ENCODE assay signal across 8 mouse cellular contexts in genomic region chr15:98610131-98610633, GRCm38 (mm10). TPM values are rescaled to one million over a fixed set of nuclear protein-coding genes. Genes with fewer than 3 reads are reported as not detected.
DNase-seq lines count a peak whose midpoint lies in the region; ATAC-seq and TF ChIP-seq lines count a peak whose summit lies in the region.

No protein-coding gene starts in this region.

- H3K9me3 ChIP-seq in heart, embryonic 11.5 days (replicated peaks; ENCODE audit: control insufficient read depth, low read length): no peaks in the 10 kb centered on the region
- H3K9me3 ChIP-seq in hindbrain, embryonic 16.5 days (ENCODE audit: control insufficient read depth, low read length): no peaks in the 10 kb centered on the region
- H3K9me3 ChIP-seq in midbrain, embryonic 14.5 days (ENCODE audit: control insufficient read depth, low read length): no peaks in the 10 kb centered on the region

- 6% methylated on average over 12 of the region's 12 CpGs for WGBS in heart, embryonic 11.5 days (ENCODE audit: insufficient replicate concordance)
- 14% methylated on average over 12 of the region's 12 CpGs for WGBS in bone marrow, adult 2 months
- WGBS in hindbrain, embryonic 16.5 days: 4% methylated on average over 12 of the region's 12 CpGs
- 2% methylated on average over 12 of the region's 12 CpGs for WGBS in midbrain, embryonic 14.5 days

- ATAC-seq in heart, embryonic 11.5 days (replicated peaks; ENCODE audit: insufficient number of reproducible peaks, low FRiP score, low TSS enrichment): no peak
- no peak for ATAC-seq in hindbrain, embryonic 16.5 days
- no peak for ATAC-seq in midbrain, embryonic 14.5 days (ENCODE audit: low FRiP score, low TSS enrichment)

- H3K4me2 ChIP-seq in heart, embryonic 11.5 days: peak overlapping the region; percentile 75
- peak overlapping the region; percentile 61 for H3K4me2 ChIP-seq in hindbrain, embryonic 16.5 days (ENCODE audit: low read length)
- H3K4me2 ChIP-seq in midbrain, embryonic 14.5 days (ENCODE audit: low read length): peak overlapping the region; percentile 90

- intact Hi-C loops in heart, postnatal 10 days (cut with DNase I): no loop called here

- H3K27ac ChIP-seq in heart, embryonic 11.5 days (ENCODE audit: low read depth, low read length): peak overlapping the region; percentile 95; the same call in 1 of the 2 replicates
- H3K27ac ChIP-seq in bone marrow, adult 2 months (ENCODE audit: control insufficient read depth, insufficient read depth, low read depth, low read length, poor library complexity): peak overlapping the region; percentile 71
- peak overlapping the region; percentile 88 for H3K27ac ChIP-seq in hindbrain, embryonic 16.5 days (ENCODE audit: low read depth, low read length)
- H3K27ac ChIP-seq in midbrain, embryonic 14.5 days (replicated peaks; ENCODE audit: low read depth, low read length): peak overlapping the region; percentile 87

- H3K9ac ChIP-seq in heart, embryonic 11.5 days (ENCODE audit: low read depth, low read length): peak overlapping the region; percentile 96
- H3K9ac ChIP-seq in hindbrain, embryonic 16.5 days (ENCODE audit: low read depth, low read length): peak overlapping the region; percentile 92
- H3K9ac ChIP-seq in midbrain, embryonic 14.5 days (replicated peaks; ENCODE audit: low read length): peak overlapping the region; percentile 87

- no peak for DNase-seq in heart, postnatal 10 days
- peak; percentile 60 for DNase-seq in midbrain, embryonic 14.5 days
- DNase-seq in spleen, adult 12 weeks (ENCODE audit: low spot score): no peak
- no peak for DNase-seq in ovary, postnatal 10 days (ENCODE audit: low spot score)
- no peak for DNase-seq in frontal cortex, postnatal 14 days (ENCODE audit: low spot score in 2 of 2)

- H3K27me3 ChIP-seq in heart, embryonic 11.5 days (ENCODE audit: control insufficient read depth, insufficient read depth, low read length): no peaks in the 10 kb centered on the region
- H3K27me3 ChIP-seq in hindbrain, embryonic 16.5 days (replicated peaks; ENCODE audit: control insufficient read depth, insufficient read depth, low read length): no peaks in the 10 kb centered on the region
- H3K27me3 ChIP-seq in midbrain, embryonic 14.5 days (ENCODE audit: control insufficient read depth, insufficient read depth, low read length): no peaks in the 10 kb centered on the region

- no peak for TF ChIP-seq POLR2A in bone marrow, adult 2 months (IDR thresholded peaks at IDR 0.05; ENCODE audit: borderline replicate concordance, control insufficient read depth, low read depth, low read length)

- H3K36me3 ChIP-seq in heart, embryonic 11.5 days (ENCODE audit: control insufficient read depth, insufficient read depth, low read length): no peaks in the 10 kb centered on the region
- no peaks in the 10 kb centered on the region for H3K36me3 ChIP-seq in hindbrain, embryonic 16.5 days (ENCODE audit: control insufficient read depth, insufficient read depth, low read length)
- no peaks in the 10 kb centered on the region for H3K36me3 ChIP-seq in midbrain, embryonic 14.5 days (ENCODE audit: control insufficient read depth, insufficient read depth, low read length)

- peaks cover 35% of the 10 kb centered on the region for H3K4me1 ChIP-seq in heart, embryonic 11.5 days (ENCODE audit: control insufficient read depth, insufficient read depth, low read length)
- H3K4me1 ChIP-seq in bone marrow, adult 2 months (ENCODE audit: control insufficient read depth, insufficient read depth, low read length): no peaks in the 10 kb centered on the region
- H3K4me1 ChIP-seq in hindbrain, embryonic 16.5 days (ENCODE audit: control insufficient read depth, insufficient read depth, low read depth, low read length): peaks cover 26% of the 10 kb centered on the region
- peaks cover 25% of the 10 kb centered on the region for H3K4me1 ChIP-seq in midbrain, embryonic 14.5 days (ENCODE audit: control insufficient read depth, insufficient read depth, low read length)

- TF ChIP-seq CTCF in bone marrow, adult 2 months (IDR thresholded peaks at IDR 0.05; ENCODE audit: control insufficient read depth, insufficient read depth, low read length): no peak

- peak overlapping the region; percentile 93 for H3K4me3 ChIP-seq in heart, embryonic 11.5 days (ENCODE audit: low read depth, low read length)
- H3K4me3 ChIP-seq in bone marrow, adult 2 months (replicated peaks; ENCODE audit: control insufficient read depth, low read depth, low read length): peak overlapping the region; percentile 49
- peak overlapping the region; percentile 90 for H3K4me3 ChIP-seq in hindbrain, embryonic 16.5 days (ENCODE audit: low read length)
- H3K4me3 ChIP-seq in midbrain, embryonic 14.5 days (replicated peaks; ENCODE audit: low read depth, low read length): peak overlapping the region; percentile 73

RNA-seq across cellular contexts. Expression of gene Adcy6, which starts 0.3 kb away (rescaled TPM):
- polyA plus RNA-seq in heart, embryonic 11.5 days (2014; fragmentation: Nextera tagmentation; extraction: Ambion mirVana): 24.5 and 34.8 TPM in 2 replicates
- 100 to 1,000 TPM; 187 to 200 TPM for total RNA-seq in heart, postnatal 10 days (2021)
- polyA plus RNA-seq in bone marrow, adult 2 months (2011; ENCODE audit: insufficient read depth, insufficient read length, low replicate concordance, missing spikeins): 45.8 and 65.2 TPM in 2 replicates
- 9.1 and 10.1 TPM in 2 replicates for polyA plus RNA-seq in hindbrain, embryonic 16.5 days (2015; fragmentation: Nextera tagmentation; extraction: Ambion mirVana)
- 9.6 and 12.2 TPM in 2 replicates for polyA plus RNA-seq in midbrain, embryonic 14.5 days (2014; fragmentation: Nextera tagmentation; extraction: Ambion mirVana)

RNA-seq across cellular contexts. Expression of gene Cacnb3, which starts 20.5 kb away (rescaled TPM):
- 9.8 and 9.9 TPM in 2 replicates for polyA plus RNA-seq in heart, embryonic 11.5 days (2014; fragmentation: Nextera tagmentation; extraction: Ambion mirVana)
- total RNA-seq in heart, postnatal 10 days (2021): 10 to 100 TPM; 13.6 to 14.0 TPM
- polyA plus RNA-seq in bone marrow, adult 2 months (2011; ENCODE audit: insufficient read depth, insufficient read length, low replicate concordance, missing spikeins): 0.70 and 1.8 TPM in 2 replicates
- 129 and 141 TPM in 2 replicates for polyA plus RNA-seq in hindbrain, embryonic 16.5 days (2015; fragmentation: Nextera tagmentation; extraction: Ambion mirVana)
- 130 and 136 TPM in 2 replicates for polyA plus RNA-seq in midbrain, embryonic 14.5 days (2014; fragmentation: Nextera tagmentation; extraction: Ambion mirVana)

RNA-seq across cellular contexts. Expression of gene 4930415O20Rik, which starts 39.4 kb away (rescaled TPM):
- 0.73 and 1.0 TPM in 2 replicates for polyA plus RNA-seq in heart, embryonic 11.5 days (2014; fragmentation: Nextera tagmentation; extraction: Ambion mirVana)
- total RNA-seq in heart, postnatal 10 days (2021): under 1 TPM in 1 of 2 experiments, not detected in 1; 0.53 TPM
- polyA plus RNA-seq in bone marrow, adult 2 months (2011; ENCODE audit: insufficient read depth, insufficient read length, low replicate concordance, missing spikeins): not detected in 2 replicates
- polyA plus RNA-seq in hindbrain, embryonic 16.5 days (2015; fragmentation: Nextera tagmentation; extraction: Ambion mirVana): 0.30 and 0.31 TPM in 2 replicates
- polyA plus RNA-seq in midbrain, embryonic 14.5 days (2014; fragmentation: Nextera tagmentation; extraction: Ambion mirVana): 0.58 TPM in 1 of 2 replicates, not detected in the other

RNA-seq across cellular contexts. Expression of gene Ccnt1, which starts 39.5 kb away (rescaled TPM):
- 38.1 and 42.3 TPM in 2 replicates for polyA plus RNA-seq in heart, embryonic 11.5 days (2014; fragmentation: Nextera tagmentation; extraction: Ambion mirVana)
- 10 to 100 TPM; 34.5 to 40.0 TPM for total RNA-seq in heart, postnatal 10 days (2021)
- polyA plus RNA-seq in bone marrow, adult 2 months (2011; ENCODE audit: insufficient read depth, insufficient read length, low replicate concordance, missing spikeins): 18.5 and 31.3 TPM in 2 replicates
- 58.9 and 69.4 TPM in 2 replicates for polyA plus RNA-seq in hindbrain, embryonic 16.5 days (2015; fragmentation: Nextera tagmentation; extraction: Ambion mirVana)
- 59.7 and 65.8 TPM in 2 replicates for polyA plus RNA-seq in midbrain, embryonic 14.5 days (2014; fragmentation: Nextera tagmentation; extraction: Ambion mirVana)

RNA-seq across cellular contexts. Expression of gene Ddx23, which starts 52.5 kb away (rescaled TPM):
- polyA plus RNA-seq in heart, embryonic 11.5 days (2014; fragmentation: Nextera tagmentation; extraction: Ambion mirVana): 11.2 and 19.6 TPM in 2 replicates
- total RNA-seq in heart, postnatal 10 days (2021): 10 to 100 TPM; 55.2 to 57.2 TPM
- polyA plus RNA-seq in bone marrow, adult 2 months (2011; ENCODE audit: insufficient read depth, insufficient read length, low replicate concordance, missing spikeins): 52.3 and 81.0 TPM in 2 replicates
- polyA plus RNA-seq in hindbrain, embryonic 16.5 days (2015; fragmentation: Nextera tagmentation; extraction: Ambion mirVana): 17.8 and 19.7 TPM in 2 replicates
- 17.7 and 24.9 TPM in 2 replicates for polyA plus RNA-seq in midbrain, embryonic 14.5 days (2014; fragmentation: Nextera tagmentation; extraction: Ambion mirVana)

Comparison
In these comparisons a context has a peak if more than half of its experiments do, and no peak if none do; other contexts are left out.
1. RNA of gene Cacnb3, which starts 20.5 kb away (polyA plus RNA-seq): 130 to 136 TPM in midbrain, embryonic 14.5 days and 129 to 141 TPM in hindbrain, embryonic 16.5 days; 9.8 to 9.9 TPM in heart, embryonic 11.5 days and 0.70 to 1.8 TPM in bone marrow, adult 2 months; every median in the first group is over 10 times any median in the second.
2. Peak in every context shown above with its lines, with median percentiles within 50 percentile points of each other: H3K27ac ChIP-seq, H3K4me2 ChIP-seq, H3K4me3 ChIP-seq and H3K9ac ChIP-seq.